Mouse (Mus musculus) lung, adult 2 months (tissue): ENCODE data around the gene Med6. TPM values are rescaled to one million over a fixed set of nuclear protein-coding genes. Genes with fewer than 3 reads are reported as not detected.
A peak's percentile ranks its signal among the peaks of the same experiment; 100 is the strongest.

Experiments used
- DNase-seq: peaks from one replicate; pipeline ENCODE4 v3.0.0; 2022
- H3K4me1 ChIP-seq: fragments of 200-500 bp; 2 replicates; pipeline ENCODE4 v1.6.1; 2011; ENCODE audit warnings: low read length; ENCODE audit not compliant: control insufficient read depth, insufficient read depth
- H3K4me3 ChIP-seq: fragments of 200-500 bp; replicated peaks from 2 replicates; pipeline ENCODE3; 2011; ENCODE audit warnings: low read depth, mild to moderate bottlenecking, control low read depth, low read length; ENCODE audit errors: extremely low read depth
- CTCF ChIP-seq: fragments of 200-500 bp; IDR thresholded peaks from 2 replicates; pipeline ENCODE4 v1.5.1; 2011; ENCODE audit warnings: mild to moderate bottlenecking, low read length, control low read depth; ENCODE audit not compliant: insufficient read depth
- POLR2A ChIP-seq: fragments of 200-500 bp; IDR thresholded peaks from 2 replicates; pipeline ENCODE4 v1.6.1; 2011; ENCODE audit warnings: low read depth, mild to moderate bottlenecking, control low read depth, low read length, borderline replicate concordance; ENCODE audit errors: extremely low read depth
- WGBS: fragments of 180-500 bp; shearing (Covaris S2); methylation state at CpG from one replicate; pipeline ENCODE4 v1.1.7; 2018; 5-methylcytosine and 5-hydroxymethylcytosine counted together
- polyA plus RNA-seq: library from polyadenylated mRNA; depleted of rRNA; stranded (reverse); fragments of >200 nt; gene quantifications from 2 replicates; pipeline ENCODE4 v1.2.3, GENCODE M21; 2012

The Med6 gene
- polyA plus RNA-seq, 1 experiment = 8.4 TPM

DNA sequence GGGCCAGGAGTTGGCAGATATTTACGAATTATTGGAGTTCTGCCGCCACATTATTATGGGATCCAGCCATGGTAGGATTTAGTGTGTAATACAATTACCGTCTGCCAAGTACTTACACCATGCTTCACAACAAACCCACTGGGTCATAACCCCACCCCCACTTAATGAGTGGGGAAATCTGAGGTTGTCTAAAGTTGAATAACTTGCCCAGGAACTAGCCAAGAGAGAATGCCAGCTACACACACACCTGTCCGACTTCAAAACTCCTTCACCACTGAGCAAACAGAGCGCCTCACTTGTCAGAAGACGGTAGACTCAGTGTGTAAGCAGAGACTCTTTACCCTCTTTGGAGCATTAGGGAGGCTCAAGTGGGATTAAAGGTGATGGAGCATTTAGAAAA lies 32.6 kb upstream of the Med6 start:
- no peak for DNase-seq
- Histone ChIP-seq H3K4me1 (no peaks in the 10 kb centered on the region), H3K4me3 (no peak overlapping the region)
- 65% methylated on average over 6 of the region's 6 CpGs for WGBS
- no peak for TF ChIP-seq CTCF
- TF ChIP-seq POLR2A = no peak

DNA sequence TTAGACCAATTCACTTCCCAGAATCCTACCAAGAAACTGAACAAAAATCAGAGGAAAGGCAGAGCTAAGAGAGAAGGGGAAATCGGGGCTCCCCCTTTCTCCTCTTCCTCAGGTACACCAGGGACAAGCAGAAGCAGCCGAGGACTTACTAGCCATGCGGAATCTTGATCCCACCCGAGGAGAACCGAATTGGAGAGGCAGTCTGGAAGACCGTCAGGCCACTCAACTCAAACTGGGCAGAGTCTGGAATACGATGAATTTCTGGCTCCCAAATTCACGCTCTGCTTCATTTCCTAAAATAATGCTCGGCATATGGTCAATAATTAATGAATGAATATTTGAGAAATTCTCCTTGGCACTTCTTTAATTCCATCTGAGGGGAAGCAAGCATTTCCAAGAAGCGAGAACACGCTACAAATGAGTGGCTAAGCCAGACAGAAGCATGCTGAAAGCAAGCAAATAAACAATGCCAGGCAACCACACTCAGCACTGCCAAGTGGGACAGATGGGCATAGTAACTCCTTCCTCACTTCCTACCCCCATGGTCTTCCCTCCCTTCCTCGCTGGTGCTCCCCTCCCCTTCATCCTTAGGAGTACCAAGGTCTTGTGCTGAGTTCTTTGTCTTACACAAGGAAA lies 31.5 kb upstream of the Med6 start:
- H3K4me1 ChIP-seq = no peaks in the 10 kb centered on the region
- TF ChIP-seq CTCF (no peak), POLR2A (no peak)
- no peak for DNase-seq
- no peak overlapping the region for H3K4me3 ChIP-seq
- 63% methylated on average over 12 of the region's 12 CpGs for WGBS

DNA sequence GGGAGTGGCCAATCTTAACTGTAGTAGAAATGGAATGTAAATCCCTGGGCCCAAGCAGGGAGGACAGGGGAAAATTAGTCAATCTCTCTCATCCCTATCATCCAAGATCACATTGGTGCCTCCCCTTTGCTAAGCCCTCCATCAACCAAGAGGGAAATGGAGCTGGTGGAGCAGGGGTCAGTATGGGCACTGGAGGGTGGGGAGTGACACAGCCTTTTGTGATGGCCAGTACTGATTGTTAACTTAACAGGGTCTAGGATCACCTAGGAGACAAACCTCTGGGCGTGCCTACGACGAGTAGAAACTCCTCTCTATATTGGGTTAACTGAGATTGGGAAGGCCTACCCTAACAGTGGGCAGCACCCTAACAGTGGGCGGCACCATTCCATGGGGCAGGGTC lies 28.6 kb upstream of the Med6 start:
- Histone ChIP-seq H3K4me3 (no peak overlapping the region), H3K4me1 (no peaks in the 10 kb centered on the region)
- 80% methylated on average over 4 of the region's 4 CpGs for WGBS
- no peak for DNase-seq
- TF ChIP-seq POLR2A (no peak), CTCF (no peak)

GRCm38 (mm10) chr12:81619302-81619701 lies 24.5 kb upstream of the Med6 start:
- DNase-seq = peak; percentile 77
- WGBS = 10% methylated on average over 5 of the region's 5 CpGs
- H3K4me1 ChIP-seq = no peaks in the 10 kb centered on the region
- TF ChIP-seq CTCF (peak; percentile 70), POLR2A (no peak)
- no peak overlapping the region for H3K4me3 ChIP-seq

DNA sequence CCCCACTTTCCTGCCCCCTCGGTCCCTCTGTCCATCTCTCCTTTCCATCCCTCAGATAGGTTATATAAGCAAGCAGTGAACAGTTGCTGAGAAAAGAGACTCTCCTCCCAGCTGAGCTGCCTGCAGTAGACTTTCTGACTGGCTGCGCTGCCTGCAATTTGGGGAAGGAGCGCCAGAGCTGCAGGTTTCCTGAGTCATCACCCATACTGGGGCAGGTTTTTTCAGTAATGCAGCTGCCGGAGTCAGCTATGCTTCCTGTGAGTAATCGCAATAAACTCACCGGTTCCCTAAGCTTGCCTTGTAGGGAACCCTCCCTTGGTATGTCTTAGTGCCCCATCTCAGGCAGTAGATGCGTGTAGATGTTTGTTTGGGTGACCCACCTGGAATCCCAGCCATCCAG lies 22.2 kb upstream of the Med6 start:
- WGBS = 42% methylated on average over 7 of the region's 7 CpGs
- TF ChIP-seq CTCF = no peak
- no peak for DNase-seq

DNA sequence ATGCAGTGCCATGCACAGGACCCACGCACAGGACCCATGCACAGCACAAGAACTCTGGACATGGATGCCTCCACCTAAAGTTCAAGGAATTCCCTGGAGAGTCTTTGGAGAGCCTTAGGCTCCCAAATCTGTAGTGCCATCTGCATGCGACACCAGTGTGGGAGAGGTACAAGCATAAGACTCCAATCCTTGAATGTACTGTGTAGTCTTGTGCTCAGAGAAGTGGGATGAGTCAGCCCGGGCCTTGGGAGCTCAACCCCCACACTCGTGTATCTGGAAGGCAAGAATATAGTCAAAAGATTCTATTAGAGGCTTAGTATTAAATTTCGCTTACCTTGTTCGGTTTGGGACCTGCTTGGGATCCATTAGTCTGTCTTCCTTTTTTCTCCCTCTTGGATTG lies 21.0 kb upstream of the Med6 start:
- no peak for TF ChIP-seq CTCF
- TF ChIP-seq POLR2A = no peak
- Histone ChIP-seq H3K4me1 (no peaks in the 10 kb centered on the region), H3K4me3 (no peak overlapping the region)
- DNase-seq = no peak
- 80% methylated on average over 6 of the region's 6 CpGs for WGBS

More for the DNA sequence above, 22.2 kb upstream of the Med6 start:
- H3K4me3 ChIP-seq = no peak overlapping the region
- H3K4me1 ChIP-seq = no peaks in the 10 kb centered on the region

DNA sequence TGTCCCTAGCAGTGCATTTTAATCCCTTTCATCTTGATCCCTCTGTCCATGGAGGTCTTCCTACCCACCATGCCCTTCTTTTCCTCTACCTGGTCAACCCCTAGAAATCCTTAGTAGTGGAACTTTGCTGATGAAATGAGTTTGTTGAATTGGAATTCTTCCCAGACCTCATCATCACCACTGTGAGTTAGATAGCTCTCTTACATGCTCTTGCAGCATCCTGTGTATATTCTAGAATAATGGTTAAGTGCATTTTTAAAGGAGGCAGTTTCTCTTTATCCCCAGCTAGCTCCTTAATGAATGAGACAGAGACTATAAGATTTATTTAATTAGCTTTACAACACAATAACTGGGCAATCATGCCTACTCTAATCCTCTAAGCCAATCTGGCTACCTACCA lies 14.6 kb upstream of the Med6 start:
- Histone ChIP-seq H3K4me3 (no peak overlapping the region), H3K4me1 (no peaks in the 10 kb centered on the region)

GRCm38 (mm10) chr12:81604995-81605784 lies 10.4 kb upstream of the Med6 start:
- 56% methylated on average over 5 of the region's 5 CpGs for WGBS
- no peaks in the 10 kb centered on the region for H3K4me1 ChIP-seq
- no peak for TF ChIP-seq POLR2A

More for the DNA sequence above, 14.6 kb upstream of the Med6 start:
- no peak for DNase-seq
- TF ChIP-seq CTCF = no peak
- no peak for TF ChIP-seq POLR2A

DNA sequence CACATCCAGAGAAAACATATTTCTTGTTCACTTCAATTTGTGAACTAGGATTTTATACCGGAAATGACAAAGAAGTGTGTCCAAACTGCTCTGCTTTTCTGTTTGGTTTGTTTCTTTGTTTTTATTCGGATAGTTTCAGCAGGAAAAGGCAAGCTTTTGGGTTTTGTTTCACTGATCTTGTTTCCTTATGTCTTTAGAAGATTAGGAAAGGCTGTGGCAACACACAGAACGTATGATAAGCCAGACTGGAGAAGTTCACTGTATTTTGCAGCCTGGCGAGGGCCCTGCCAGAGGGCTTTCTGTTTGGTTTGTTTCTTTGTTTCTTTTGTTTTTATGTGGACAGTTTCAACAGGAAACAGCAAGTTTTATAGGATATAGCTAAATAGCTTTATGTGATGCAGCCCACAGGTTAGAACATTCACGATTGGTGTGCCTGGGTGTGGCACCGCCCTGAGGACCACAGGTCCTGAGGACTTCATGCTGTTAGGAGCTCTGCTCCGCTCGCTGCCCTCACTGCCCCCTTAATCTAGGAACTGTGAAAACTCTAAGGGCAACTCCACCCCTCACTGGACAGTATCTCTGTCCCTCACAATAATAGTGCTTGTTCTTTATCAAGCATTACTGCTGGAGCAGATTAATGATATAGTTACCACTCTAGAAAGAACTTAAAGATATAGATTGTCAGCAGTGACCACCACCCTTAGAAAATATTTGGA lies 1.9 kb upstream of the Med6 start:
- Histone ChIP-seq H3K4me3 (no peak overlapping the region), H3K4me1 (no peaks in the 10 kb centered on the region)
- 80% methylated on average over 8 of the region's 8 CpGs for WGBS
- no peak for DNase-seq
- no peak for TF ChIP-seq CTCF
- no peak for TF ChIP-seq POLR2A

More at GRCm38 (mm10) chr12:81604995-81605784, 10.4 kb upstream of the Med6 start:
- DNase-seq = no peak
- no peak overlapping the region for H3K4me3 ChIP-seq
